Mouse (Mus musculus): ENCODE measurements around the gene Nus1. TPM values are rescaled to one million over a fixed set of nuclear protein-coding genes. Genes with fewer than 3 reads are reported as not detected.

Nus1 gene
- total RNA-seq (2012; rRNA removed) (15.9 and 19.6 TPM in 2 replicates), total RNA-seq (2014; rRNA removed) (27.9 TPM in 2 replicates), polyA plus RNA-seq (2012; ENCODE audit: insufficient read length, low read depth) (51.9 and 60.1 TPM in 2 replicates)

DNA sequence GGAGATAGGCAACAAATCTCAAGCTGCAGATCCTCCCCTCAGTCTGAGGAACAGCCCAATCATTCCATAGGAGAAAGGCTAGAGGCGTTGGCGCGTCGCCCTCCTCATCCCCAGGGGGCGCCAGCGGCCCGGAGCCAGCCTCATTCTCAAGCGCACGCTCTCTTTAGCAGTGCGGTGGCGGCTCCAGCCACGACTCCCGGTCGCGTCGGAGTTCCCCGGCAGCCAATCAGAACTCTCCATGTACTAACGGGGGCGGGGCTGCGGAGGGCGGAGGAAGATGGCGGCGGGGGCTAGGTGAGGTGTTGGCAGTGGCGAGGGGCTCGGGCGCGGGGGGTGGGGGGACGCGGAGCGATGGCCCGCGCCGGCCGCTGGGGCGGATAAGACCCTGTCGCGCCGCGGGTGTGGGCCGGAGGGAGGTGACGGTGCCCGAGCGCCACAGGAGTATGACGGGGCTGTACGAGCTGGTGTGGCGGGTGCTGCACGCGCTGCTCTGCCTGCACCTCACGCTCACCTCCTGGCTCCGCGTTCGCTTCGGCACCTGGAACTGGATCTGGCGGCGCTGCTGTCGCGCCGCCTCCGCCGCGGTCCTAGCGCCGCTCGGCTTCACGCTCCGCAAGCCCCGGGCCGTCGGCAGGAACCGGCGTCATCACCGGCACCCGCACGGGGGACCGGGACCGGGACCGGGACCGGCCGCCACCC, at the start of gene Nus1:
Nus1 (plus strand) TSS at position 249 of the 699 bp plus-strand sequence.
- in situ Hi-C loops (cut with MboI; ENCODE audit: low pct_ligation_motif_present, low pct_unique_long_range_greater_than_20kb, low sequenced_read_pairs) = no loop called here
- H3K27me3 ChIP-seq (replicated peaks) = no peaks in the 10 kb centered on the region
- peak within 1 kb of the TSS; percentile 77 for H3K9ac ChIP-seq (ENCODE audit: insufficient read depth, low read depth)
- 0 out of 2 replicates have a peak within 1 kb of the TSS, but pooled peaks have one; percentile 31 for H3K27ac ChIP-seq (ENCODE audit: insufficient read depth, low read depth)
- DNase-seq (ENCODE audit: extremely low read depth) = peak; percentile 96
- peak within 1 kb of the TSS; percentile 86 to 99 (median 92) for H3K4me3 ChIP-seq (replicated peaks in 1 of 3; ENCODE audit: low read depth in 2 of 3, low read length in 2 of 3, poor library complexity in 1 of 3)
- dilution Hi-C loops (cut with MboI; ENCODE audit: extremely low pct_ligation_motif_present, extremely low pct_unique_long_range_greater_than_20kb, low sequenced_read_pairs) = no loop called here
- peaks cover 31% of the 10 kb centered on the region for H3K79me2 ChIP-seq (replicated peaks; ENCODE audit: control insufficient read depth, extremely low read depth, insufficient read depth, poor library complexity, severe bottlenecking)
- peaks cover 6 to 45% of the 10 kb centered on the region in 2 experiments; a peak in 3 of 4 replicates for H3K4me1 ChIP-seq (ENCODE audit: control insufficient read depth in 1 of 2, insufficient read depth in 2 of 2)
- H3K4me2 ChIP-seq (ENCODE audit: insufficient read depth, low read depth, poor library complexity, severe bottlenecking) = peak within 1 kb of the TSS; percentile 99
- TF ChIP-seq ZMIZ1 (IDR thresholded peaks at IDR 0.05; ENCODE audit: low read depth, low read length) (no peak), IRF4 (IDR thresholded peaks at IDR 0.05; ENCODE audit: low read depth, low read length) (peak; percentile 78), JUND (conservative IDR thresholded peaks at IDR 0.05; ENCODE audit: low read depth, low read length) (no peak), JUN (IDR thresholded peaks at IDR 0.05; ENCODE audit: insufficient read depth, low read depth, low read length) (no peak), MYC (IDR thresholded peaks at IDR 0.05; ENCODE audit: low read depth, low read length) (no peak), POLR2A (IDR thresholded peaks at IDR 0.05; ENCODE audit: low read depth, low read length) (peak; percentile 83), KAT2A (IDR thresholded peaks at IDR 0.05; ENCODE audit: insufficient replicate concordance, low read length) (no peak), ETS1 (conservative IDR thresholded peaks at IDR 0.05; ENCODE audit: low read depth, low read length) (no peak), USF1 (IDR thresholded peaks at IDR 0.05; ENCODE audit: low read depth, low read length) (no peak), MAX (IDR thresholded peaks at IDR 0.05; ENCODE audit: low read length) (0 out of 2 replicates have a peak, but pooled peaks have one; percentile 35), ELF1 (IDR thresholded peaks at IDR 0.05; ENCODE audit: low read depth, low read length) (peak; percentile 59), PAX5 (IDR thresholded peaks at IDR 0.05; ENCODE audit: low read length) (no peak), MAFK (IDR thresholded peaks at IDR 0.05; ENCODE audit: insufficient replicate concordance, low read length) (no peak), ZNF384 (IDR thresholded peaks at IDR 0.05; ENCODE audit: low read depth, low read length) (no peak), GABPA (IDR thresholded peaks at IDR 0.05; ENCODE audit: insufficient replicate concordance, low read depth, low read length) (peak; percentile 94), ZC3H11A (IDR thresholded peaks at IDR 0.05; ENCODE audit: low read depth, low read length) (no peak), SIN3A (IDR thresholded peaks at IDR 0.05; ENCODE audit: low read length) (peak; percentile 84), POLR2AphosphoS2 (IDR thresholded peaks at IDR 0.05; ENCODE audit: low read depth, low read length) (0 out of 2 replicates have a peak, but pooled peaks have one; percentile 43), USF2 (conservative IDR thresholded peaks at IDR 0.05; ENCODE audit: low read depth, low read length) (no peak), CHD1 (IDR thresholded peaks at IDR 0.05; ENCODE audit: low read depth, low read length) (no peak), TCF12 (IDR thresholded peaks at IDR 0.05; ENCODE audit: low read depth, low read length) (peak; percentile 88), RAD21 (IDR thresholded peaks at IDR 0.05; ENCODE audit: low read depth, low read length) (no peak; the same call in none of the 2 replicates), MAZ (IDR thresholded peaks at IDR 0.05; ENCODE audit: low read depth, low read length) (no peak; the same call in 1 of the 2 replicates), UBTF (IDR thresholded peaks at IDR 0.05; ENCODE audit: low read depth, low read length) (no peak), NELFE (IDR thresholded peaks at IDR 0.05; ENCODE audit: low read depth, low read length) (peak; percentile 45), SMC3 (IDR thresholded peaks at IDR 0.05; ENCODE audit: low read depth, low read length) (no peak; the same call in 1 of the 2 replicates), MEF2A (IDR thresholded peaks at IDR 0.05; ENCODE audit: borderline replicate concordance, low read depth, low read length) (peak; percentile 42; the same call in 1 of the 2 replicates), CTCF (conservative IDR thresholded peaks at IDR 0.05 in 1 of 2, IDR thresholded peaks at IDR 0.05 in 1 of 2; ENCODE audit: low read depth in 2 of 2, low read length in 2 of 2) (peak; percentile 28 to 88; a peak in 2 of 4 replicates), NRF1 (IDR thresholded peaks at IDR 0.05; ENCODE audit: low read depth, low read length) (peak; percentile 57; the same call in 1 of the 2 replicates), CHD2 (IDR thresholded peaks at IDR 0.05; ENCODE audit: low read length) (peak; percentile 40; the same call in 1 of the 2 replicates), ZKSCAN1 (IDR thresholded peaks at IDR 0.05; ENCODE audit: borderline replicate concordance, low read depth, low read length) (no peak), TBP (conservative IDR thresholded peaks at IDR 0.05; ENCODE audit: low read depth, low read length) (no peak), MXI1 (IDR thresholded peaks at IDR 0.05; ENCODE audit: low read depth, low read length) (peak; percentile 53; the same call in 1 of the 2 replicates), HCFC1 (IDR thresholded peaks at IDR 0.05; ENCODE audit: low read depth, low read length) (peak; percentile 85), RCOR1 (conservative IDR thresholded peaks at IDR 0.05; ENCODE audit: low read depth, low read length) (no peak), E2F4 (IDR thresholded peaks at IDR 0.05; ENCODE audit: insufficient replicate concordance, low read depth, low read length) (no peak), BHLHE40 (IDR thresholded peaks at IDR 0.05; ENCODE audit: low read depth, low read length) (peak; percentile 22; the same call in 1 of the 2 replicates), EP300 (IDR thresholded peaks at IDR 0.05; ENCODE audit: low read length) (no peak)
- no peaks in the 10 kb centered on the region for H3K9me3 ChIP-seq (replicated peaks; ENCODE audit: low read length)
- H3K36me3 ChIP-seq (replicated peaks in 1 of 2; ENCODE audit: control insufficient read depth in 1 of 2, insufficient read depth in 1 of 2, low read length in 1 of 2) = peaks cover 0 to 19% of the 10 kb centered on the region in 2 experiments
